In the genomic region with DNA sequence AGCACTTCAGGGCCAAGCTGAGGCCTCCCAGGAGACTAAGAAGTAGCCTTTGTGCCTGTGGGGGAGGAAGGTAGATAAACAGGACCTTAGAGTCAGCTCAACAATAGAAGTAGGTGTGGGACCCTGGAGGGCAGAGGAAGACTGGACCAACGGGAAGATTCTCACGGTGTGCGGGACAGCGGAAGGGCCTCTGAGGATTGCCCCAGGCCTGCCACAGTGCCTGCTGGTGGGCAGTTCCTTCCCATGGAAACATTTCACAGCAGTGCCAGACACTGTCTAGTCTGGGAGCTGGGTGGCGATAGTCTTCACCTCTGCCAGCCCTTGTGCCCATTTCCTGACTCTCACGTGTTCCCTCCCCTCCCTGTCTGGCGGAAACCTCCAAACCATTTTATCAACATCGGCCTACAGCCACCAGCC, we compare ENCODE assay signal across 15 mouse cellular contexts. TPM values are rescaled to one million over a fixed set of nuclear protein-coding genes. Genes with fewer than 3 reads are reported as not detected.
A peak's percentile ranks its signal among the peaks of the same experiment; 100 is the strongest.
DNase-seq lines count a peak whose midpoint lies in the region; ATAC-seq and TF ChIP-seq lines count a peak whose summit lies in the region.
"Had no signal": no experiment of that assay in that cellular context is flagged by ENCODE, and none has a peak within 500 bp of the region (broad histone marks: within the 10 kb centered on the region; RNA-seq: fewer than 3 reads in every experiment).

No protein-coding gene starts in this region.

- H3K27me3 ChIP-seq in lung, embryonic 15.5 days = no peaks in the 10 kb centered on the region
- H3K27me3 ChIP-seq: limb, embryonic 15.5 days had no signal

- no peak overlapping the region for H3K4me2 ChIP-seq in lung, embryonic 15.5 days
- H3K4me2 ChIP-seq: limb, embryonic 15.5 days had no signal

- no peak for TF ChIP-seq POLR2A in lung, adult 2 months (IDR thresholded peaks at IDR 0.05; ENCODE audit: borderline replicate concordance, extremely low read depth, low read depth, low read length)

- no peaks in the 10 kb centered on the region for H3K9me3 ChIP-seq in lung, embryonic 15.5 days
- H3K9me3 ChIP-seq: G1E; limb, embryonic 15.5 days had no signal

- no peaks in the 10 kb centered on the region for H3K36me3 ChIP-seq in lung, embryonic 15.5 days
- H3K36me3 ChIP-seq: G1E; limb, embryonic 15.5 days had no signal

- no peak overlapping the region for H3K9ac ChIP-seq in lung, embryonic 15.5 days
- H3K9ac ChIP-seq: limb, embryonic 15.5 days had no signal

- intact Hi-C loops in heart, postnatal 10 days (cut with DNase I) = no loop called here

- H3K4me1 ChIP-seq in lung, adult 2 months (ENCODE audit: control insufficient read depth, insufficient read depth, low read length) = peaks cover 4% of the 10 kb centered on the region; the same call in 1 of the 2 replicates
- H3K4me1 ChIP-seq in lung, embryonic 15.5 days = peaks cover 38% of the 10 kb centered on the region

- no peak for TF ChIP-seq CTCF in lung, adult 2 months (IDR thresholded peaks at IDR 0.05; ENCODE audit: insufficient read depth, low read length)

- WGBS in lung, adult 2 months = 41% methylated on average over 8 of the region's 8 CpGs
- 46% methylated on average over 8 of the region's 8 CpGs for WGBS in lung, embryonic 15.5 days

- no peak overlapping the region for H3K4me3 ChIP-seq in lung, adult 2 months (replicated peaks; ENCODE audit: extremely low read depth, low read depth, low read length)
- no peak overlapping the region for H3K4me3 ChIP-seq in lung, embryonic 15.5 days
- H3K4me3 ChIP-seq: limb, embryonic 15.5 days had no signal

- DNase-seq in heart, adult 11 months = peak; percentile 91
- no peak for DNase-seq in heart, postnatal 10 days
- peak; percentile 51 to 54 for DNase-seq in lung, adult 18-20 months
- no peak for DNase-seq in lung, adult 2 months
- no peak for DNase-seq in adrenal gland, postnatal 10 days
- DNase-seq in kidney, postnatal 14 days = no peak
- DNase-seq: gastrocnemius, postnatal 25 days; kidney, adult 18-20 months; layer of hippocampus, postnatal 36 days; thymus, postnatal 25 days had no signal

- ATAC-seq in common myeloid progenitor, adult 5-6 weeks (replicated peaks; ENCODE audit: low read depth, poor library complexity, severe bottlenecking) = peak; percentile 65
- ATAC-seq in lung, embryonic 15.5 days (ENCODE audit: borderline replicate concordance, extremely low read depth, low FRiP score, low TSS enrichment) = no peak

- peak overlapping the region; percentile 17; the same call in 1 of the 2 replicates for H3K27ac ChIP-seq in lung, embryonic 15.5 days
- H3K27ac ChIP-seq: limb, embryonic 15.5 days had no signal

RNA-seq across cellular contexts. Expression of gene March10, which starts 12.6 kb away (rescaled TPM):
- total RNA-seq in heart, postnatal 10 days (2021) = not detected
- polyA plus RNA-seq in lung, adult 2 months (2012; rRNA removed) = 0.08 and 0.14 TPM in 2 replicates
- total RNA-seq in common myeloid progenitor, adult 5-6 weeks (2017) = not detected in 2 replicates
- polyA plus RNA-seq in lung, embryonic 15.5 days (2015; fragmentation: Nextera tagmentation; extraction: Ambion mirVana) = 0.13 and 0.15 TPM in 2 replicates
- not detected for total RNA-seq in adrenal gland, postnatal 10 days (2021)
- total RNA-seq: gastrocnemius, postnatal 25 days had no signal
- polyA plus RNA-seq: G1E; limb, embryonic 15.5 days; spleen, adult 2 months had no signal

Comparison
In these comparisons a context has a peak if more than half of its experiments do, and no peak if none do; other contexts are left out.
1. DNase-seq: peak in heart, adult 11 months (single experiment) and lung, adult 18-20 months (2 of 2); none in heart, postnatal 10 days (0 of 2), lung, adult 2 months (single experiment), adrenal gland, postnatal 10 days (single experiment) and kidney, postnatal 14 days (single experiment).